Mouse (Mus musculus) ES-E14 (cell line): ENCODE measurements around the gene Zfp26. TPM values are rescaled to one million over a fixed set of nuclear protein-coding genes. Genes with fewer than 3 reads are reported as not detected.
A peak's percentile ranks its signal among the peaks of the same experiment; 100 is the strongest.

Source experiments
- DNase-seq: peaks from one replicate; pipeline ENCODE4 v3.0.0-alpha.2; 2013; ENCODE audit warnings: low read depth, low spot score
- H3K27ac ChIP-seq: 2 replicates; pipeline ENCODE4 v1.5.1; 2012; ENCODE audit warnings: low read depth, mild to moderate bottlenecking, low read length, moderate library complexity, mixed read lengths; ENCODE audit not compliant: poor library complexity, insufficient read depth, severe bottlenecking
- H3K36me3 ChIP-seq: 2 replicates; pipeline ENCODE4 v1.6.1; 2012; ENCODE audit warnings: mild to moderate bottlenecking, low read length, moderate library complexity, mixed read lengths; ENCODE audit not compliant: control insufficient read depth, poor library complexity, insufficient read depth, severe bottlenecking
- H3K4me1 ChIP-seq, 2 experiments: fragments of 150-350 bp in 1 of 2; sonication (generic) in 1 of 2; 2 replicates each; pipeline ENCODE4 v1.6.1; 2012; ENCODE audit warnings: low read length in 2 of 2, mild to moderate bottlenecking in 1 of 2, mixed read lengths in 1 of 2; ENCODE audit not compliant: control insufficient read depth in 2 of 2, insufficient read depth in 2 of 2, poor library complexity in 1 of 2
- H3K4me3 ChIP-seq, 2 experiments: fragments of 150-350 bp in 1 of 2; sonication (generic) in 1 of 2; 2 replicates each; pipeline ENCODE4 v1.5.1; 2012; ENCODE audit warnings: low read length in 2 of 2, low read depth in 1 of 2, mild to moderate bottlenecking in 1 of 2, mixed read lengths in 1 of 2; ENCODE audit not compliant: insufficient read depth in 1 of 2, poor library complexity in 1 of 2, severe bottlenecking in 1 of 2
- H3K9ac ChIP-seq: 2 replicates; pipeline ENCODE4 v1.6.1; 2012; ENCODE audit warnings: low read depth, mild to moderate bottlenecking, low read length, mixed read lengths; ENCODE audit not compliant: poor library complexity, insufficient read depth, severe bottlenecking
- H3K9me3 ChIP-seq: fragments of 150-350 bp; sonication (generic); 2 replicates; pipeline ENCODE4 v1.6.1; 2012; ENCODE audit warnings: low read depth, mild to moderate bottlenecking, low read length; ENCODE audit not compliant: control insufficient read depth, insufficient read depth
- CHD2 ChIP-seq: IDR thresholded peaks from 2 replicates; pipeline ENCODE4 v1.6.1; 2014; ENCODE audit warnings: mild to moderate bottlenecking, low read depth, low read length, inconsistent platforms
- HCFC1 ChIP-seq: IDR thresholded peaks from 2 replicates; pipeline ENCODE4 v1.6.1; 2012; ENCODE audit warnings: low read length, inconsistent platforms, borderline replicate concordance; ENCODE audit not compliant: insufficient read depth
- MAFK ChIP-seq: IDR thresholded peaks from 2 replicates; pipeline ENCODE4 v1.6.1; 2014; ENCODE audit warnings: mild to moderate bottlenecking, low read depth, low read length, inconsistent platforms; ENCODE audit not compliant: insufficient read depth
- ZC3H11A ChIP-seq: IDR thresholded peaks from 2 replicates; pipeline ENCODE4 v1.6.1; 2012; ENCODE audit warnings: low read depth, mild to moderate bottlenecking, inconsistent platforms, low read length, borderline replicate concordance
- ZNF384 ChIP-seq: IDR thresholded peaks from 2 replicates; pipeline ENCODE4 v1.6.1; 2012; ENCODE audit warnings: low read depth, low read length, inconsistent platforms
- in situ Hi-C, 2 experiments: fragments of 600-800 bp; cut with MboI; formaldehyde crosslinking; loops; one replicate each; pipeline ENCODE4 v1.15.1; 2025; ENCODE audit warnings: low sequenced_read_pairs in 2 of 2, inconsistent platforms in 1 of 2; ENCODE audit not compliant: unreplicated experiment in 2 of 2
- total RNA-seq: library from RNA; depleted of rRNA; stranded (reverse); fragments of 300-350 nt; gene quantifications from 2 replicates; pipeline ENCODE4 v1.2.3, GENCODE M21; 2012

Zfp26 gene
- total RNA-seq, 1 experiment = 18.3 TPM

- H3K4me3 ChIP-seq = no peak overlapping the region
- no peak overlapping the region for H3K9ac ChIP-seq
- no peaks in the 10 kb centered on the region for H3K4me1 ChIP-seq
- peak; percentile 85 for TF ChIP-seq ZC3H11A
- TF ChIP-seq HCFC1 = no peak
- in situ Hi-C loops = loop anchor here in 1 of 2 experiments (25.0 kb wide), 1 partner anchor 170 kb away; the partner anchor contains the start of genes Fbxl12 and Ubl5
- DNase-seq = peak; percentile 57
- no peaks in the 10 kb centered on the region; the same call in 1 of the 2 replicates for H3K36me3 ChIP-seq
- no peak overlapping the region for H3K27ac ChIP-seq
- H3K9me3 ChIP-seq = no peaks in the 10 kb centered on the region
Measured at GRCm38 (mm10) chr9:20466761-20467442, 6.9 kb upstream of the Zfp26 start.

GRCm38 (mm10) chr9:20453647-20454046 is 6.3 kb downstream of the Zfp26 start:
- DNase-seq = peak; percentile 53
- Histone ChIP-seq H3K9me3 (no peaks in the 10 kb centered on the region), H3K9ac (no peak overlapping the region), H3K27ac (no peak overlapping the region), H3K4me3 (no peak overlapping the region), H3K4me1 (peaks cover 0 to 5% of the 10 kb centered on the region in 2 experiments; a peak in 1 of 4 replicates), H3K36me3 (peaks cover 2% of the 10 kb centered on the region; the same call in 1 of the 2 replicates)
- in situ Hi-C loops = loop anchor here in 1 of 2 experiments (25.0 kb wide), 1 partner anchor 184 kb away; the partner anchor contains the start of genes Fbxl12 and Ubl5
- TF ChIP-seq CHD2 (no peak), ZNF384 (0 out of 2 replicates have a peak, but pooled peaks have one; percentile 0)

GRCm38 (mm10) chr9:20451493-20451892 is 8.5 kb downstream of the Zfp26 start:
- TF ChIP-seq ZC3H11A = no peak
- no peak for TF ChIP-seq HCFC1
- TF ChIP-seq MAFK = no peak
- TF ChIP-seq CHD2 = no peak
- no peak for TF ChIP-seq ZNF384
- in situ Hi-C loops = loop anchor here in 1 of 2 experiments (25.0 kb wide), 1 partner anchor 186 kb away; the partner anchor contains the start of genes Fbxl12 and Ubl5
- no peak overlapping the region for H3K27ac ChIP-seq
- no peaks in the 10 kb centered on the region for H3K9me3 ChIP-seq
- no peaks in the 10 kb centered on the region; the same call in 1 of the 2 replicates for H3K36me3 ChIP-seq
- no peak overlapping the region for H3K9ac ChIP-seq
- DNase-seq = no peak
- H3K4me3 ChIP-seq = no peak overlapping the region
- peaks cover 0 to 5% of the 10 kb centered on the region in 2 experiments; a peak in 1 of 4 replicates for H3K4me1 ChIP-seq

GRCm38 (mm10) chr9:20443183-20443783 is 16.7 kb downstream of the Zfp26 start:
- in situ Hi-C loops = no loop called here
- Histone ChIP-seq H3K27ac (no peak overlapping the region), H3K36me3 (peaks cover 10% of the 10 kb centered on the region), H3K9me3 (no peaks in the 10 kb centered on the region), H3K4me3 (no peak overlapping the region), H3K9ac (no peak overlapping the region), H3K4me1 (no peaks in the 10 kb centered on the region; a peak in 1 of 4 replicates)
- peak; percentile 67 for DNase-seq
- TF ChIP-seq CHD2 (no peak), ZC3H11A (no peak), HCFC1 (no peak), ZNF384 (no peak), MAFK (no peak)
